Mouse (Mus musculus) kidney, postnatal 36 days (tissue): ENCODE results near the gene Mllt11.

ENCODE experiments used
- DNase-seq, 2 experiments: peaks; one replicate each; pipeline ENCODE4 v3.0.0; 2021 to 2022; ENCODE audit warnings: mixed read lengths in 2 of 2

The Mllt11 gene

DNA sequence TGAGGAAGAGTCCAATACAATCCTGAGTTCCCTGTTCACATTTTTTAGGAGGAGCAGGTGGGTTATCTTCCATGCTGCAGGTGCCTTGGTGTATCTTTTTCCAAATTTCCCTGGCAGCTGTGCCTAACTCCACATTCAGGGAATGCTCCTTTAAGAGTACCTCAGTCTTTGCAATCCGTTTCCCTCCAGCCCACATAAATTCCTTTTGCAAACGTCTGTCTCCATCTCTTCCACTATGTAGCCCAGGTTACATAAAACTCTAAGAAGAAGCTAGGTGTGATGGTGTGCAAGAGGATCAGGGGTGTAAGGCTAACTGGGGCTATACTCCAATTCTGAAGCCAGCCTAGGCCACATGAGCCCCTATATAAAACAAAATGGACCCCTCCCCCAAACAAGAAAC is 11.1 kb upstream of the Mllt11 start:
- no peak for DNase-seq

DNA sequence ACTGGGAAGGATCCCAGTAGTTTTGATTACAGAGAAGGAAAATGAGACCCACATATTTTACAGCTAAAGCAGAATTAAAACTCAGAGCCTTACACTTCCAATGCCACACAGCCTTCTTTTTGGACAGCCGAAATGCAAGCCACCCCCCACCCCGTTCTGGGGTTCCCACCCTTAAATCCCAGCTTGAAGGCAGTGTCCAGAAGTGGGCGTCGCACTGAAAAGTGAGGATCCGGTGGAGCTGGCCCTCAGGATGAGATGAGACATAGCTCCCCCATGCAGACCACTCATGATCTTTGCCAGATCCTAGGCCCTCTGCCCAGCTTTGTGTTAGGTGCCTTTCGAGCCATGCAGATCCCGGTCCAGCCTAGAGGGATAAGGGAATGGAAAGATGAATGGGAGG is 9.5 kb upstream of the Mllt11 start, which contains the start of gene Gm128:
TSS of gene Gm128 (minus strand) at position 101 of the 400 bp plus-strand sequence.
- DNase-seq = no peak

DNA sequence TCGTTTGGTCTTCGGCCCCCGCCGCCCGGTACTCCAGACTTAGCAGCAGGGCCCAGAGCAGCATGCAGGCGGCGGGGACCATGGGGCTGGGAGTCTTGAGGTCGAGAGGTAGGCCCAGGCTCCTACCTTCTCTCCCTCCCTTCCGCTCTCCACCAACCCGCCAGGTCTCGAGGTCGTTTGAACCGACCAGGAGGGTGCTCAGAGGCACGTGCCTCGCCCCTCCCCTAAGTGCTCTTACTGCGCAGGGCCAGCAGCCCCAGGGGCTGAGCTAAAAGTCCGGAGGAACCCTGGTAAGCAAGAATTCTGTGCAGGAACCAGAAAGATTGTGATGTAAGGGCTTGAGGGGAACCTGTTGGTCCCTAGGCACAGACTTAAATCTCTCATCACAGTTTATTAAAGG is 8.9 kb upstream of the Mllt11 start:
- DNase-seq = peak; percentile 21 to 27

DNA sequence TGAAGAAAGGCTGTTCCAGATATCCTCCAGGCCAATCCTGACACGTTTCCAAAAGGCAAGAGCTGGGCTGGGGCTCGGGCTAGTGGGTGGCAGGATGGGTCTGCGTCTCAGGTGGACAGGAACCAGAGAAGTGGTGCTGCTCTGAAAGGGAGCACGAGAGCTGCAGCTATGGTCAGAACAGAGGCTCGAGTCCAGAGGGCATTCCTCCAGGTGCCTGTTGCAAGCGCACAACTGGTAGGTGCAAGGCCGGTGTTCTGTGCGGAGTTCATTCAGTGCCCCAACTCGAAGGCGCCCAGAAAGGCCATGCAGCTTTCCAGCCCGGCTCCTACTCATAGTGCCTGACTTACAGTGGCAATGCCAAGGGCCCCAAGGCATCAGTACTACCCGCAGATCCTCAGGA is 8.0 kb upstream of the Mllt11 start:
- DNase-seq = peak; percentile 30 to 54

DNA sequence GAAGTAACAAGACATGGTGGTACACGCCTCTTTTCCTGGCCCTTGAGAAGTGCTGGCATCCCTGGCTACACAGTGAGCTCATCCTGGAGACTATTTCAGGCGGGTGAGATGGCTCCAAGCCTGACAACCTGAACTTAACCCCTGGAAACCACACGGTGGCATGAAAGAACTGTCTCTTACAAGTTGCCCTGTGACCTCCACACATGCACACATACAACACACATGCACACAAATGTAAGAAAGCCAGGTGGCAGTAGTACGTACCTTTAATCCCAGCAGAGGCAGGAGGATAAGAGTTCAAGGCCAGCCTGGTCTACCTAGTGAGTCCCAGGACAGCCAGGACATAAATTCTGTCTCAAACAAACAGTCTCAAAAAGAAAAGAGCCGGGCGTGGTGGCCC is 7.1 kb upstream of the Mllt11 start:
- peak in 1 of 2 experiments; percentile 21 for DNase-seq

DNA sequence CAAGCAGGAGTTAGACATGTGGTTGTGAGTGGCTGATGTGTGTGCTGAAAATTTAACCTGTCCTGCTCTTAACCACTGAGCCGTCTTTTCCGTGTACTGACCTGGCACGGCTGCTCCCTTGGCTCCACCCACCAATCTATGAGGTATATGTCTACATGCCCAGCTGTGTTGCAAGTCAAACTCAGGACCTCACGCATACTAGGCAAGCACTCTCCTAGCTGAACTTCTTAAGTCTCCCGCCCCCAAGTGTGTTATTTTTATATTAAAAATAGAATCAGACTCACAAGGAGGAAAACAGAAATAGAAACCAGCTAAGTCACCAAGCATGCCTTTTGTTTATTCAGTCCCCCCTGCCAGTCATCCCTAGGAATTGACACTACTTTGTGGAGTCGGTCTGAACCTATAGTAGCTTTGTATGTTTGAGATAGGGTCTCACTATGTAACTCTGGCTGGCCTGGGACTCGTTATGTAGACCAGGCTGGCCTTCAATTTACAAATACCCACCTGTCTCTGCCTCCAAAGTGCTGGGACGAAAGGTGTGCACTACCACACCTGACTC is 5.6 kb upstream of the Mllt11 start:
- DNase-seq = no peak

DNA sequence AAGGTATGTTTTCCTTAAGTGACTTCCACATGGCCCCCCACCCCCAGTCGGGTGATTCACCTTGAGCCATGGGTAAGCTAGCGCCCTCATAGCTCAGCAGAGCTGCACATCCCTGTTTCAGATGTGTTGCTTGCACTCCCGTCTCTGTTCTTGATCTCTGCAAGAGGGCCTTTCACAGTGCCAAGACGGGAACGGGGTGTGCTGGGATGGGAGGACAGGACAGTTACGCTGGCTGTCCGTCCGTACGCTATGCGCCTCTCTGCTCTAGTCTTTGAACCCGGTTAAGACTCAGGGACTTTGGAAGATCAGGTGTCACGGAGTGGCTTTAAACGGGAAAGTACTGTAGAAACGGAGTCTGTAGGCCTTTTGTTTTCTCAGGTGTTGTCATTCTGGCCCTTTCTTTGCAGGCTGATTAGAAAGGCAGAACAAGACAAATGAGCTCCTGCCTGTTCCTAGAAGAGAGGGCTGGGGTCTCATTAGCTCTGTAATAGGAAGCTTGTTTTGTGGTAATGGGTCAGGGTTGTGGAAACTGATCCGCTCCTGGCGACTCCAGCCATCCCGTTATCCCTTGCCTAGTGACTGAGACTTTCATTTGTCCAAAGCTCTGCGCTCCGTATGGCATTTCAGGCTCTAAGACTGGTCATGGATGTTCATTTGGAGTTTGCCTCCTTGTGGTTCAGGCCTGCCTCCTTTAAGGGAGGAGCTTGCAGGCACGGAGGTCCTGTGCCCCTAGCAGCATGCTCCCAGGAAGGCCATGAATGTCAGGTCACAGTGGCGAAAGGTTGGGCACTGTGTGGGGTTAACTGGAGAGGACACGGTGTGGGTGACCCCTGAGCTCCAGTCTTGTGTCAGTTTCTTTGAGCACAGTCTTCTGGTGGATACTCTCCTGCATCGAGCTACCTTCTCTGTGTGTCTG is 3.7 kb upstream of the Mllt11 start:
- peak; percentile 29 to 61 for DNase-seq

DNA sequence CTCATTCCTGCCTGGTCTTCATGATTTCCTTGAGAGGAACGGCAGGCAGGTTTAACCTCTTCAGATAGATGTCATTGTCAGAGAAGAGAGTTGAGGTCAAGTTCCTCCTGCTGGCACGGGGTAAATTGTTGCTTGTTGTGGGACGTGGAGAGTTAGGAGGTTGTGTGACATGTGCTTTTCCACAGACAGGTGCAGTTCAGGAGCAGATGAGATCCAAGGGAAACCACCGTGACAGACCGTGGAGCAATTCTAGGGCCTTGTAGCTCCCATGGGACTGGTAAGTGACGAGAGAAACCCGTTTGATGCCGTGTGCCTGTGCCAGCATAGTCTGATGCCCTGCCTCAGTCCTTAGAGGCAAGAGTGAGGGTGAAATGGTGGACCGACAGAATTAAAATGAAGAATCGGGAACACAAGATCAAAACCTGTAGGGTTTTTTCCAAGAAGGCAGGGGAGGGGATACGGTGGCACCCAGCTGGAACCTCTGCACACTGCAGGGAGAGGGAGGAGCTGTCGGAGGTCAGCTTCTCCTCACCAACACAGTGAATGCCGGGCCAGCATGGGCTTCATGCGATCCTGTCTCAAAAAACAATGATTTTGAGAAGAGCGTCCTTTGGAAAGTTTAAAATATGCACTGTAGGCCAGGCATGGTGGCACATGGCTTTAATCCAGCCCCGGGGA is 1.5 kb upstream of the Mllt11 start:
- peak; percentile 43 to 63 for DNase-seq

DNA sequence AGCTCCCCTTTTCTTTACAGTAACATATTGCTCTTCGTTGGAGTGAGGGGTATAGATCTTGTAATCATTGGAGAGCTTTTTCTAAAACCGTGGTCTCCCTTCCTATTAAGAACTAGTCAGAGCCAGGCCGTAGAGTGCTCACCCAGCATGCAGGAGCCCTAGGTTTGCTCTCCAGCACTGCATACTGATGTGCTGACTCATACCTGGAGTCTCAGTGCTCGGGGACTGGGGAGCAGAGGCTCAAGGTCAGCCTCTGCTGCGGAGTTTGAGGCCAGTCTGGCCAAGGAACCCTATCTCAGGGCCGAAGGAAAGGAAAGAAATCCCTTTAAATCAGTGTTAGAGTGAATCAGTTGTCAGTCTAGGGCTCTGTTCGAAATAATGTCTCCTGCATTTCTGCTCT is 800 bp upstream of the Mllt11 start:
- peak; percentile 64 to 80 for DNase-seq

DNA sequence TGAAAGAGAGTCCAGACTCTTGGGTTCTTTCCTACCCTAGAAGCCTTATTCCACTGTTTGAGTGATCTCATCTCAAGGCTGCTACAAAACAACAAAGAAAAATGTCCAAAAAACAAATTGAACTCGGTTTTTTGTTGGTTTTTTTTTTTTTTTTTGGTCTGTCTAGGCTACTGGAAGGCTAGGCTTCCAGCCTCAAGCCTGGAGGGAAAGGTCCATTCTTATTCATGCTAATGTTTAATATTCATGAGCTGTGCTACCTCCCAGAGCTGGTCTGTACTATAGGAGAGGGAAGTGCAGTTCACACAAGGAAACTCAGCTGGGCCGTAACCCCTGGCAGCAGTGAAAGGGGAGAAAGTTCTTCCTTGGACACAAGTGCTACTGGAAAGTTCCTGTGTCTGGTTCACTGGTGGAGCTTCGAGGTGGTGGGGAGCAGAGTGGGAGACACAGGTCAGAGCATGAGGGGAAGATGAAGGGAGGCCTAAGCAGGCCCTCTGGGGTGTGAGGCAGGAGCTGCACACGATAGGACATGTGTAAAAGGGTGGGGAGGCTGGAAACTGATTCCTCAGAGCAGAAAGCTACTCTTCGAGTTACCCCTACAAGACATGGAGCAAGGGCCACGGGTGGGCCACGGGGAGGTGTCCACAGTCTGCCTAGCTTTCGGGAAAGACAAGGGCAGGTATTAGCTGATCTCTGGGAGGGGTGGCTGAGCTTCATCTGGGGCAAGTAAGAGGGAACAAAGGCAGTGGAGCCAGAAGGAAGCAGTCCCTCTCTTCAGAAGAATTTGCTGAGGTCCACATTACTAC is 1.3 kb downstream of the Mllt11 start:
- DNase-seq = peak; percentile 55 to 67

DNA sequence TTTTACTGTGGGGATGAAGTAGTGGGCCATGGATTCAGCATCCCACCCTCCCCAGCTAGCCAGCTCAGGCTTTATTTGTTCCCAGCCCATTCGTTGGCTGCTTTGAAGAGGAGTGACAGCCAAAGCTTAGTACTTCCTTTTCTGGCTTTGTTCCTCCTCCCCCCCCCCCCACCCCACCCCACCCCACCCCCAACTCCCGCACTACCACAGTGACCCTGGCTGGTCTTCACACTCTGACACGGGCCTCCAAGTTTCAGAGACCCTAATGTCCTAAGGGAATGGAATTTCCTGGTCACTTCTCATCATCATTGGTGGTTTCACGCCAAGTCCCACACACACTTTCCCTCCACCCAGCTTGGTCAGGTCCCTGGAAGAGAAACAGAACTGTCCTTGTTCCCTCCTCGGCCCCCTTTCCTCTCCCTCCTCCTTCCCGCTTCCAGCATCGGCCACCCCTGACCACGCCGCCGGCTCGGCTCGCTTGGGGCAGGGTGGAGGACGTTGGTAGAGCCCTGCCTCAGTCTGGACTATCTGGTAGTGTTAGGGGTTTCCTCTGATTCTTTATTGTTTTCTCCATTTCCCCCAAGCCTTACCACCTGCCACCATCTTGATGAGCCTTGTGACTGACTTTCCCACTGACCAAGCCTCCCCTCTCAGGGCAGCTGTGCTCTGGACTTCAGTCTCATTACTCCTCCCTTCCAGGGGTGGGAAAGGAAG is 2.0 kb downstream of the Mllt11 start:
- DNase-seq = peak; percentile 71 to 80

DNA sequence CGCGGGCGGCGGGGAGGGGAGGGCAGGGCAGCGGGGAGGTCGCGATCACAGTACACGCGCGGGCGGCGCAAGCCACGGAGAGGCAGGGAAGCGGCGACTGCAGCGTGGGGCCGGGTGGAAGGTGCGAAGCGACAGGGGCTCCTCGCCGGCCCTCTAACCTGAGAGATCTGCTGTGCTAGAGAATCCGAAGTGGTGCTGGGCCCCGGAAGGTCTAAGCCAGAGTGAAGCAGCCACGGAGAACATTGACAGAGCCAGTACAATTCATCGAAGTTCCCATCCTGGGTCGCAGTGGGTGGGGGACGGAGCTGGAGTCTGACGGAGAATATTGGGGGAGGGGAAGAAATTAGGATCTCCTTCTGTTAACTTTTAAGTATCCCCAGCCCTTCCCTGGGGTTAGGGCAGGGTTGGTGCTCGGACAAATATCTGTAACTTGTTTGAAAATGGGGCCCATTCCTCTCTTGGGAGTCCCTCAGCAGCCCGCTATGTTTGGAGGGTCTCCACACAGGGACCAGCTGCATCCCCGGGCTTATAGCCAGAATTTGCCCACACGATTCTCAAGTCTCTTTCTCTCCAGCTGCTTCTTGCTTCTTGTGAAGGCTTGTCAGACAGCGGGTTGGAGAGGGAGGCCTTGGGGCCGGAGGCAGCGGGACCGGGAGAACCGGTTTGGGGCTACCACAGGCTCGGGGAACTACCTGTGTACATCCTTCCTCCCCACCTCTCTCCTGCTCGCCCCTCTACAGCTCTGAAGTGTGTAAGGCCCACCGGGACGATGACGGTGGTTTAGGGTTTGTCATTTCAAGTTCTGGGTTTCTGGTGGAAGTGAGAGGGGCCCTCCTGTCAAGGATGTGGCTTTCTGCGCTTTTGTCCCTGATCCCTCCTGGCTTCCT is 2.8 kb downstream of the Mllt11 start:
- peak; percentile 47 to 68 for DNase-seq

DNA sequence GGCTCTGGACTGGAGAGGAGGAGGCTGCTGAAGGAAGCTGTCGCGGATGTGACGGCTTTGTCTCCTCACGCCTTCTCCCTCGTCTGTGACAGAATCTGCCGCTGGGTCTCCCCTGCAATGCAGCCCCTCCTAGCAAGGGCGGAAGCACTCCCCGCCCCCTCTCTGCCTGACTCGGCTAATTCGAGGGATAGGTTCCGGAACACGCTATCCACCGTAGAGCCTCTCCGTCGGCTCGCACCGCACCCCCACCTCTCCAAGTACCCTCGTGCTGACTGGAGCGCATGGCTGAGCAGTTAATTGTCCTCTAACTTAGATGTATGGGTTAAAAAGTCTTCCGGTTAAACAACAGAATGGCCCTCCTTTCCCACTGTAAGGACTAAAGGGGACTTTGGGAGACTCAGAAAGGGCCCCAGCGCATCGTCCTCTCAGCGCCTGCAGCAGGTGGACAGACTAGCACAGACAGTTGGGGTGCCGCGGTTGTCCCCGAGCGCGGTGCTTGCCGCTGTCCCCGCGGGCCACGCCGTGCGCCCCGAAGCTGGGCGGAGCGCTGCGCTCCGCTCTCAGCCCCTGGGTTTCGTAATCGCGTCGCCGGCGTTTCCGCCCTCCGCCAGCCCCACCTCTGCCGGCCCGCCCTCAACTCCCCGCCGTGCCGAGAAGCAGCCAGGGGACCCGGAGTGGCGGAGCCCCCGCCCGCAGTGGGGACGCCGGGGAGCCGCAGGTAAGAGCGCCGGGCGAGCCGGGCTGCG is 3.6 kb downstream of the Mllt11 start, which contains the start of gene Cdc42se1:
TSS of gene Cdc42se1 (plus strand) at position 585 of the 746 bp plus-strand sequence.
- DNase-seq = peak; percentile 88 to 92

DNA sequence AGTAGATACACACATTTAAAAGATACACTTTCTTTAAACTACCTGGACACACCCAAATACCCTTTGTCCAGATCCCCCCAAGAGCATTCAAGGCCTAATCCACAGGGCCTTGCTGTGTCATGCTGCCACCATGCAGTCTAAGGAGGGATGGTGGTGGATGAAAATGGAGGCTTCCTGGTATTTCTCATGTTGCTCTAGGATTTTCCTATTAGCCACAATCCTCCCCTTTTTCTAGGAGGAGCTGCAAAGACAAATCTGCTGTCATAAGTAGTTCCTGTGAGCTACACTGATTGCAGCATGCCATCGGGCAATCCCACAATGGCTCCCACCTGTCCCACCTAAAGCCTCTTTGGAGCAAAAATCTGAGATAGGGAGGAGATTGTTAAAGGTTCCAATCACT is 4.8 kb downstream of the Mllt11 start:
- no peak for DNase-seq

DNA sequence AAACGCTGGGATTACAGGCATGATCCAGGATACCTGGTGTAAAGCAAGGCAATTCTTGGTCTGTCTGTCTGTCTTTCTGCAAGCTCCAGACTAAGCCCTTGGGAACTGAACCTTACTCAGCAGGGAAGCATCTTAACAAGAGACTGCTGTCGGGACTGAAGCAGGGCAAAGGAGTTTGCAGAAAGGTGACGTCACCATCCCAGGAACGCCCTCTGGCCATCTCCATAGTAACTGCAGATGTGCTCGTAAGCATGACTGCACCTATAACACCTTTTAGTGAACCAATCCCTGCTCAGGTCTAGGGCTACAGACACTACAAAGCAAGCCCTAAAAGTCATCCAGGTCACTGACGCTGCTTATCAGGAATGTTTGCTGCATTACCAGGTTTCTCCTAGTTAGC is 7.7 kb downstream of the Mllt11 start:
- peak; percentile 69 to 77 for DNase-seq

DNA sequence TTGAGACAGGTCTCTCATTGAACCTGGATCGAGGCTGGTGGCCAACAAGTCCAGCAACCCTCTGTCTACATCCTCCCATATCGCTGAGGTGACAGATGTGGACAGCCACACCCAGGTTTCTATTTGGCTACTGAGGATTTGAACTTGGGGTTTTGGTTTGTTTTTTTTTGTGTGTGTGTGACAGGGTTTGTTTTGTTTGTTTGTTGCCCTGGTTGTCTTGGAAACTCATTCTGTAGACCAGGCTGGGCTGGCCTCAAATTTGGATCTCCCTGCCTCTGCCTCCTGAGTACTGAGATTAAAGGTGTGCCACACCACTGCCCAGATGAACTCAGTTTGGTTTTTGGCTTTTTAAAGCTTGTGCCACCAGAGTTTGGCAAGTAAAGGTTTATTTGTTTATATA is 8.9 kb downstream of the Mllt11 start:
- no peak for DNase-seq

DNA sequence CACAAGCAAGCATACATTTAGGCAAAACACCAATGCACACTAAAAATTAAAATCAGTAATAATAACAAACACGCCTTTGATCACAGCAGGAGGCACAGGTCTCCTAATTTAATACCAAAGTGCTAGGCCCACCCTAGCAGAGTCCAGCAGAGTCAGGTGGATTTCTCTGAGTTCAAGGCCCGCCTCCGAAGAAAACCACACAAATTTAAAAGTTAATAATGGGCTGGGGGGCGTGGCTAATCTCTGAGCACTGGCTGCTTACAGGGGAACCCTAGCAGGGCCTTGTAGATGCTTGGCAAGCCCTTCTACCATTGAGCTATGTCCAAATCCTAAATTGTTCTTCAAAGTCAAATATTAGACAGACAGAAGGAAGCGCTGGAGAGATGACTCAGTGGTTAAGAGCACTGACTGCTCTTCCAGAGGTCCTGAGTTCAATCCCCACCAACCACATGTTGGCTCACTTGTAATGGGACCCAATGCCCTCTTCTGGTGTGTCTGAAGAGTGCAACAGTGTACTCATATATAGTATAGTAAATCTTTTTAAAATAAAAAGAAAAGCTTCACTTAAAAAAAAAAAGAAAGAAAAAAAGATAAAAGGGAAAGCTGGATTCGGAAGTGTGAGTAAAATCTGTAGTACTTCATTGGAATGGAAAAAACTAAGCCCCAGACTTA is 13.4 kb downstream of the Mllt11 start:
- peak in 1 of 2 experiments; percentile 61 for DNase-seq

DNA sequence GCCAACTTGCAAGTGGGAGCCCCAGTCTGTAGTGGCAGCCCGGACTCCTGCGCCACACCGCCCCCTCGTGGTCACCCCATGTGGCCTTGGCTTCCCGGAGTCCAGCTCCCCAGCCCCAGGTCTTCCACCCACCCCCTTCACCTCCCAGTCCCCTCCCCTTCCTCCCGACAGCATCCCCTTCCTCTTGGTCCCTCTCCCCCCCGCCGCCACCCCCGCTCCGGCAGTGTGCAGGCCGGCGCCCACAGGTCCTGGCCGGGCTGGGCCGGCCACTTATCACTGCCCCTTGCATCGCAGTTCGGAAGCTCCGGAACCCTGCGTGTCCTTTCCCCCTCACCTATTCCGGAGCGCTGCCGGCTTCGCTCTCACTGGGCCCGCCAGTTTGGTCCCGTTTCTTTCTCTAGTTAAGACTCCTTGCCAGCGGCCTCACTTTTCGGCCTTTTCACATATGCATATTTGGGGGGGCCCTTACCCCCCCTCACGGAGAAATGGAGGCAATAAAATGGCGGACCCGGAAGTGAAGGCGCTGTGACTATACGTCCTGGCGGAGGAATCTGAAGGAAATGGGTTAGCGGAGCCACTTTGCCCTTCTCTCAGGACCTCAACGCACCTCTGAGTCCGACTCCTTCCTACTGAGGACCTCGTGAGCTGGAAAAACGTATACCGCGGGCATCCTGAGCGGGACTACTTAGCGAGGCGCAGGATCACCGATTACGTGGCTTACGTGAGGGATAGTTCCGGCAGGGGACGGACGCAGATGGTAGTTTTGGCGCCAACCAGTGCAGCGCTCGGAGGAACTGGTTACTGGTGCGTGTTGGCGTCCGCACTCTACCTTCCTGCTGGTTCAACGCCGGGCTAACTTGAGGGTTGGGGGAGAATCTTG is 14.5 kb downstream of the Mllt11 start, which contains the start of gene Gabpb2:
TSS of gene Gabpb2 (minus strand) at position 662 of the 880 bp plus-strand sequence.
- peak; percentile 96 to 99 for DNase-seq
